Mouse (Mus musculus): ENCODE results near the gene Cerkl. TPM values are rescaled to one million over a fixed set of nuclear protein-coding genes. Genes with fewer than 3 reads are reported as not detected.

Cerkl gene
- total RNA-seq, 2 experiments from 2014 or later, result 1.7 to 3.1 TPM

Other genes with a start within 250 kb of the Cerkl start
- gene Itga4, start 201.4 kb downstream of the Cerkl start, total RNA-seq (2021), result 10 to 100 TPM; 12.2 to 12.3 TPM
- gene Neurod1, start within 50 bp of the Cerkl start, total RNA-seq (2021), result 10 to 100 TPM; 20.2 to 20.8 TPM
- 10 to 100 TPM; 20.2 to 26.8 TPM for gene Itprid2, start 178.6 kb upstream of the Cerkl start, total RNA-seq (2021)